Mouse (Mus musculus): ENCODE results near the gene Apc2. TPM values are rescaled to one million over a fixed set of nuclear protein-coding genes. Genes with fewer than 3 reads are reported as not detected.
A peak's percentile ranks its signal among the peaks of the same experiment; 100 is the strongest.

Apc2 gene
- total RNA-seq, 1 experiment from 2014 or later: 0.05 TPM

GRCm38 (mm10) chr10:80357994-80358639, 62.3 kb downstream of the Apc2 start:
- ATAC-seq (replicated peaks; ENCODE audit: low read depth, poor library complexity, severe bottlenecking): peak; percentile 43; the same call in 1 of the 2 replicates

- no peak for ATAC-seq (replicated peaks; ENCODE audit: low read depth, poor library complexity, severe bottlenecking)
These were observed 68.0 kb downstream of the Apc2 start for GRCm38 (mm10) chr10:80363734-80364133.

GRCm38 (mm10) chr10:80365736-80366135, 70.0 kb downstream of the Apc2 start:
- no peak for ATAC-seq (replicated peaks; ENCODE audit: low read depth, poor library complexity, severe bottlenecking)

Other genes with a start within 250 kb of the Apc2 start
- 451 and 481 TPM in 2 replicates for gene Gpx4, start 248.8 kb upstream of the Apc2 start, total RNA-seq (2017)
- gene Sbno2, start 190.4 kb upstream of the Apc2 start, total RNA-seq (2017): 16.2 and 22.3 TPM in 2 replicates
- 102 and 139 TPM in 2 replicates for gene Stk11, start 180.2 kb upstream of the Apc2 start, total RNA-seq (2017)
- gene Atp5d, start 157.3 kb upstream of the Apc2 start, total RNA-seq (2017): 52.3 and 60.0 TPM in 2 replicates
- 0.41 and 0.73 TPM in 2 replicates for gene Cbarp, start 155.1 kb upstream of the Apc2 start, total RNA-seq (2017)
- 15.8 and 18.4 TPM in 2 replicates for gene Midn, start 147.7 kb upstream of the Apc2 start, total RNA-seq (2017)
- gene Cirbp, start 130.0 kb upstream of the Apc2 start, total RNA-seq (2017): 60.0 and 65.6 TPM in 2 replicates
- gene 1600002K03Rik, start 123.0 kb upstream of the Apc2 start, total RNA-seq (2017): 7.8 and 15.6 TPM in 2 replicates
- gene Efna2, start 116.5 kb upstream of the Apc2 start, total RNA-seq (2017): not detected in 2 replicates
- gene Mum1, start 69.5 kb upstream of the Apc2 start, total RNA-seq (2017): 38.9 and 41.9 TPM in 2 replicates
- gene Ndufs7, start 46.9 kb upstream of the Apc2 start, total RNA-seq (2017): 101 and 121 TPM in 2 replicates
- 2.9 and 3.3 TPM in 2 replicates for gene Gamt, start 35.0 kb upstream of the Apc2 start, total RNA-seq (2017)
- gene Dazap1, start 34.5 kb upstream of the Apc2 start, total RNA-seq (2017): 188 and 242 TPM in 2 replicates
- gene Rps15, start 3.5 kb upstream of the Apc2 start, total RNA-seq (2017): 3,325 and 3,530 TPM in 2 replicates
- gene 2310011J03Rik, start 24.6 kb downstream of the Apc2 start, total RNA-seq (2017): 15.8 and 19.8 TPM in 2 replicates
- 2.7 and 5.9 TPM in 2 replicates for gene Pcsk4, start 33.5 kb downstream of the Apc2 start, total RNA-seq (2017)
- 2.9 and 3.6 TPM in 2 replicates for gene Reep6, start 34.0 kb downstream of the Apc2 start, total RNA-seq (2017)
- 0.10 and 0.64 TPM in 2 replicates for gene Adamtsl5, start 52.4 kb downstream of the Apc2 start, total RNA-seq (2017)
- 0.55 TPM in 1 of 2 replicates, not detected in the other for gene Plk5, start 60.5 kb downstream of the Apc2 start, total RNA-seq (2017)
- gene Mex3d, start 91.7 kb downstream of the Apc2 start, total RNA-seq (2017): 9.5 and 14.3 TPM in 2 replicates
- 76.2 and 113 TPM in 2 replicates for gene Mbd3, start 103.6 kb downstream of the Apc2 start, total RNA-seq (2017)
- 141 and 186 TPM in 2 replicates for gene Uqcr11, start 110.9 kb downstream of the Apc2 start, total RNA-seq (2017)
- gene Tcf3, start 137.7 kb downstream of the Apc2 start, total RNA-seq (2017): 67.2 and 80.0 TPM in 2 replicates
- not detected in 2 replicates for gene Onecut3, start 198.9 kb downstream of the Apc2 start, total RNA-seq (2017)
- not detected in 2 replicates for gene Atp8b3, start 243.1 kb downstream of the Apc2 start, total RNA-seq (2017)